Mouse (Mus musculus) limb, embryonic 14.5 days (tissue): ENCODE results near the gene D5Ertd579e. TPM values are rescaled to one million over a fixed set of nuclear protein-coding genes. Genes with fewer than 3 reads are reported as not detected.

Source experiments
- ATAC-seq: fragments of 200-750 bp; cut with Nextera tagmentation; 2 replicates; pipeline ENCODE4 v1.8.0; 2017; ENCODE audit warnings: low read depth, moderate number of reproducible peaks, moderate TSS enrichment; ENCODE audit not compliant: low FRiP score
- DNase-seq: peaks from one replicate; pipeline ENCODE4 v3.0.0-alpha.2; 2015; ENCODE audit warnings: low spot score
- H3K27ac ChIP-seq: fragments of 300-500 bp; sonication (generic); replicated peaks from 2 replicates; pipeline ENCODE4 v1.5.1; 2014; ENCODE audit warnings: low read depth, mild to moderate bottlenecking, low read length, moderate library complexity, mixed read lengths
- H3K27me3 ChIP-seq: fragments of 300-500 bp; sonication (generic); 2 replicates; pipeline ENCODE4 v1.6.1; 2014; ENCODE audit warnings: low read length, mixed read lengths; ENCODE audit not compliant: control insufficient read depth, insufficient read depth
- H3K36me3 ChIP-seq: fragments of 300-500 bp; sonication (generic); 2 replicates; pipeline ENCODE4 v1.6.1; 2014; ENCODE audit warnings: mild to moderate bottlenecking, low read length, moderate library complexity, mixed read lengths; ENCODE audit not compliant: control insufficient read depth, insufficient read depth
- H3K4me1 ChIP-seq: fragments of 300-500 bp; sonication (generic); 2 replicates; pipeline ENCODE4 v1.6.1; 2014; ENCODE audit warnings: antibody characterized with exemption, low read length, mixed read lengths; ENCODE audit not compliant: control insufficient read depth, insufficient read depth
- H3K4me2 ChIP-seq: fragments of 300-500 bp; sonication (generic); replicated peaks from 2 replicates; pipeline ENCODE4 v1.6.1; 2014; ENCODE audit warnings: low read depth, mild to moderate bottlenecking, low read length, moderate library complexity; ENCODE audit not compliant: severe bottlenecking
- H3K4me3 ChIP-seq: fragments of 300-500 bp; sonication (generic); replicated peaks from 2 replicates; pipeline ENCODE4 v1.5.1; 2014; ENCODE audit warnings: low read length
- H3K9ac ChIP-seq: fragments of 300-500 bp; sonication (generic); 2 replicates; pipeline ENCODE4 v1.6.1; 2014; ENCODE audit warnings: mild to moderate bottlenecking, low read depth, low read length, moderate library complexity; ENCODE audit not compliant: severe bottlenecking
- H3K9me3 ChIP-seq: fragments of 300-500 bp; sonication (generic); 2 replicates; pipeline ENCODE4 v1.6.1; 2016; ENCODE audit warnings: low read length; ENCODE audit not compliant: control insufficient read depth
- POLR2A ChIP-seq: fragments of 200-500 bp; IDR thresholded peaks from 2 replicates; pipeline ENCODE4 v1.8.0; 2012; ENCODE audit warnings: inconsistent platforms, mild to moderate bottlenecking, moderate library complexity, borderline replicate concordance; ENCODE audit not compliant: insufficient read depth, insufficient read length; ENCODE audit errors: extremely low read depth
- WGBS: fragments of 180-500 bp; shearing (Covaris S2); extraction: QIAGEN DNeasy Blood & Tissue Kit; methylation state at CpG from one replicate; pipeline ENCODE4 v1.1.7; 2014; 5-methylcytosine and 5-hydroxymethylcytosine counted together
- polyA plus RNA-seq, 2 experiments: library from polyadenylated mRNA; depleted of rRNA in 1 of 2; stranded (reverse) in 1 of 2; unstranded in 1 of 2; fragments of >200 nt; fragmentation: Nextera tagmentation in 1 of 2; extraction: Ambion mirVana in 1 of 2; gene quantifications; 2 replicates each; pipeline versions ENCODE4 v1.2.1 to v1.2.3; 2012 to 2014

D5Ertd579e gene
- polyA plus RNA-seq, 2 experiments: 20.8 to 21.6 TPM

DNA sequence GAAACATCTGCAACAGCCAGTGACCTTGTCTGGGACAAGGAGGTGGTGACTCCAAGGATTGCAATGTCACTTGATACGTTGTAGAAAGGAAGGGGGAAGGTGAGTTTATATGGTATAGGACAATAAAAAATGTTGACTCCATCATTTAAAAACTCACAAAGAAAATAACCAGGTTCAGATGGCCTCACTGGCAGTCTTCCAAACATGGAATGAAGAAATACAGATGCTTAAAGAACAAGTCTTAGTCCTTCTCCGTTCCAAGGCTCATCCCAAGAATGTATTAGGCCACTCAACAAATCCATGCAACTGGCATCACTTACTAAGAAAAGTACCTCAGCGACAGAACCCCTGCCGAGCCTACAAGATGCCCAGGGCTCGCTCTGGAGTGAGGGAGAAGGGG lies 141.3 kb downstream of the D5Ertd579e start:
- no peak overlapping the region for H3K27ac ChIP-seq
- H3K9ac ChIP-seq: no peak overlapping the region
- H3K36me3 ChIP-seq: no peaks in the 10 kb centered on the region
- no peak overlapping the region for H3K4me3 ChIP-seq
- 39% methylated on average over 5 of the region's 5 CpGs for WGBS
- 0 out of 2 replicates have a peak, but pooled peaks have one; percentile 23 for ATAC-seq
- no peaks in the 10 kb centered on the region for H3K27me3 ChIP-seq
- H3K4me1 ChIP-seq: peaks cover 16% of the 10 kb centered on the region
- TF ChIP-seq POLR2A: no peak
- no peak overlapping the region for H3K4me2 ChIP-seq
- peak; percentile 65 for DNase-seq
- H3K9me3 ChIP-seq: no peaks in the 10 kb centered on the region

DNA sequence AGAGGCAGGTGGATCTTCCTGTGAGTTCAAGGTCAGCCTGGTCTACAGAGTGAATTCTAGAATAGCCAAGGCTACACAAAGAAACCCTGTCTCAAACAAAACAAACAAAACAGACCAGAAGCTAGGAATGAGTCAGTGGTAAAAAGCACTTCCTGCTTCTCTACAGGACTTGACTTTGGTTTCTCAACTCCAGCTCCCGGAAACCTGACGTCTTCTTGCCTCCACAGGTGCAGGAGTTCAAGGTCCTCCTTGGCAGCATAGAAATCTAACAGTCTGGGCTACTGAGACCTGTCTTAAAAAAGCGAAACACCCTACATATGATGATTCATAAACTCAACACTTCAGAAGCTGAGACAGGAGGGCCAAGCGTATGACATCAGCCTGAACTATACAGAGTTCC lies 141.9 kb downstream of the D5Ertd579e start:
- Histone ChIP-seq H3K36me3 (no peaks in the 10 kb centered on the region), H3K9ac (no peak overlapping the region), H3K4me3 (no peak overlapping the region), H3K9me3 (no peaks in the 10 kb centered on the region), H3K4me1 (peaks cover 16% of the 10 kb centered on the region), H3K27ac (no peak overlapping the region), H3K4me2 (no peak overlapping the region), H3K27me3 (no peaks in the 10 kb centered on the region)
- 73% methylated on average over 4 of the region's 4 CpGs for WGBS
- no peak for ATAC-seq
- TF ChIP-seq POLR2A: no peak
- no peak for DNase-seq

DNA sequence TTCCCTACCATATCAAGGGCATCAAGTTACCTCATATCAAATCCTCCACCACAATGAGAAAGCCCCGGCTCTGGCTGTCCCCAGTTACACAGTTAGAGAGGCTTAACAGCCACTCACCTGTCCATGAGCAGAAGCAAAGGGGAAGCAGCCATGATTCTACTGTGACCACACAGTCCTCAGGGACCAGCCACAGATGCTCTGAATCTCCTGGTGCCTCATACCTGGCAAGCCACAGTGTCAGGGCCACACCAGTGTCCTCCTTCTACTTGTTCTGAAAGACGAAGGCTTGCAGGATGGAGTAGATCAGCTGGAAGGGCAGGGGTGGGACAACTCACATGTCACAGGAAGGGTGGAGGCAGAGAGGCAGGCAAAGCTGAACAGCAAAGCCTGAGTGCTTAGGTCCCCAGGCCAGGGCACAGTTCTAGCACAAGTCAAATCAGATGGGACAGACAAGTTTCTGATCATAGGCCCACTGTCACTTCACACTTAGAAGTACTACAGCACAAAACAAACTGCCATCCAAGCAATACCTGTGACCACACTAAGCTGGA lies 142.7 kb downstream of the D5Ertd579e start:
- no peak overlapping the region for H3K4me2 ChIP-seq
- ATAC-seq (no peak), DNase-seq (no peak)
- no peaks in the 10 kb centered on the region for H3K9me3 ChIP-seq
- no peak for TF ChIP-seq POLR2A
- 52% methylated on average over 2 of the region's 2 CpGs for WGBS
- H3K4me3 ChIP-seq: no peak overlapping the region
- no peak overlapping the region for H3K9ac ChIP-seq
- H3K27ac ChIP-seq: no peak overlapping the region
- H3K27me3 ChIP-seq: no peaks in the 10 kb centered on the region
- no peaks in the 10 kb centered on the region for H3K36me3 ChIP-seq
- H3K4me1 ChIP-seq: peaks cover 13% of the 10 kb centered on the region; the same call in 1 of the 2 replicates

DNA sequence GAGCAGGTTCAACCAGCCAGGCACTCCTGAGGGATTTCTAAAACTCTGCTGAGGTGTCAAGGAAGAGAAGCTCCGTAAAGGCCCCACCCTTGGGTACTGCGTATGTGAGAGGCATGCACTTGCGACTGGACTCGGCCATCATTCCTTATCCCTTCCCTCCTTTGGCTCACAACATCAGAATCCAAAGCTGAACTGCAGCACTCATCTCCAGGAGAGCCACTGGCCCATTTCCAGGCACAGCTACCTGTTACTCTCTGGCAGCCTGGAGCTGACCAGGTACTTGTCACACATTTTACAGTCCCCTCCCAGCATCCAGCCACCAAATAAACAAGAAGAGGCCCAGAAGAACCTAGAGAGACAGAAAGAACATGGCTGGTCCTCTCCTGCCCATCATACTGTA lies 143.4 kb downstream of the D5Ertd579e start:
- WGBS: 98% methylated on average over 4 of the region's 4 CpGs
- no peaks in the 10 kb centered on the region for H3K9me3 ChIP-seq
- no peak overlapping the region for H3K9ac ChIP-seq
- DNase-seq: no peak
- no peak for ATAC-seq
- H3K27me3 ChIP-seq: no peaks in the 10 kb centered on the region
- no peak overlapping the region for H3K4me3 ChIP-seq
- TF ChIP-seq POLR2A: no peak
- H3K27ac ChIP-seq: no peak overlapping the region
- H3K4me1 ChIP-seq: peaks cover 13% of the 10 kb centered on the region; the same call in 1 of the 2 replicates
- no peak overlapping the region for H3K4me2 ChIP-seq
- H3K36me3 ChIP-seq: no peaks in the 10 kb centered on the region

Other genes starting within 250 kb of the D5Ertd579e start
- gene Grpel1, start 231.0 kb downstream of the D5Ertd579e start, polyA plus RNA-seq (2012; rRNA removed): 18.5 and 22.9 TPM in 2 replicates
- 52.8 and 52.9 TPM in 2 replicates for gene Grpel1, start 231.0 kb downstream of the D5Ertd579e start, polyA plus RNA-seq (2014; fragmentation: Nextera tagmentation; extraction: Ambion mirVana)
- gene Tada2b, start 211.7 kb downstream of the D5Ertd579e start, polyA plus RNA-seq (2012; rRNA removed): 11.0 and 12.1 TPM in 2 replicates
- gene Tada2b, start 211.7 kb downstream of the D5Ertd579e start, polyA plus RNA-seq (2014; fragmentation: Nextera tagmentation; extraction: Ambion mirVana): 3.7 and 4.6 TPM in 2 replicates
- gene Ccdc96, start 211.4 kb downstream of the D5Ertd579e start, polyA plus RNA-seq (2012; rRNA removed): 0.09 and 0.11 TPM in 2 replicates
- gene Ccdc96, start 211.4 kb downstream of the D5Ertd579e start, polyA plus RNA-seq (2014; fragmentation: Nextera tagmentation; extraction: Ambion mirVana): 0.08 and 0.15 TPM in 2 replicates
- gene Tbc1d14, start 102.7 kb downstream of the D5Ertd579e start, polyA plus RNA-seq (2012; rRNA removed): 46.6 and 54.6 TPM in 2 replicates
- gene Tbc1d14, start 102.7 kb downstream of the D5Ertd579e start, polyA plus RNA-seq (2014; fragmentation: Nextera tagmentation; extraction: Ambion mirVana): 37.9 and 46.3 TPM in 2 replicates
- 25.8 and 35.3 TPM in 2 replicates for gene Bloc1s4, start 52.6 kb upstream of the D5Ertd579e start, polyA plus RNA-seq (2012; rRNA removed)
- 27.1 and 28.6 TPM in 2 replicates for gene Bloc1s4, start 52.6 kb upstream of the D5Ertd579e start, polyA plus RNA-seq (2014; fragmentation: Nextera tagmentation; extraction: Ambion mirVana)
- 260 and 273 TPM in 2 replicates for gene Mrfap1, start 100.7 kb upstream of the D5Ertd579e start, polyA plus RNA-seq (2012; rRNA removed)
- 638 and 692 TPM in 2 replicates for gene Mrfap1, start 100.7 kb upstream of the D5Ertd579e start, polyA plus RNA-seq (2014; fragmentation: Nextera tagmentation; extraction: Ambion mirVana)
- gene Man2b2, start 134.6 kb upstream of the D5Ertd579e start, polyA plus RNA-seq (2012; rRNA removed): 24.2 and 32.4 TPM in 2 replicates
- gene Man2b2, start 134.6 kb upstream of the D5Ertd579e start, polyA plus RNA-seq (2014; fragmentation: Nextera tagmentation; extraction: Ambion mirVana): 16.5 and 17.5 TPM in 2 replicates
- gene Ppp2r2c, start 172.5 kb upstream of the D5Ertd579e start, polyA plus RNA-seq (2012; rRNA removed): 0.54 and 0.63 TPM in 2 replicates
- 0.11 and 0.26 TPM in 2 replicates for gene Ppp2r2c, start 172.5 kb upstream of the D5Ertd579e start, polyA plus RNA-seq (2014; fragmentation: Nextera tagmentation; extraction: Ambion mirVana)